Mouse (Mus musculus) thymus, postnatal 14 days (tissue): ENCODE results near the gene Msl1.

Source experiments
- DNase-seq: peaks from one replicate; pipeline ENCODE4 v3.0.0; 2021

Gene Msl1

DNA sequence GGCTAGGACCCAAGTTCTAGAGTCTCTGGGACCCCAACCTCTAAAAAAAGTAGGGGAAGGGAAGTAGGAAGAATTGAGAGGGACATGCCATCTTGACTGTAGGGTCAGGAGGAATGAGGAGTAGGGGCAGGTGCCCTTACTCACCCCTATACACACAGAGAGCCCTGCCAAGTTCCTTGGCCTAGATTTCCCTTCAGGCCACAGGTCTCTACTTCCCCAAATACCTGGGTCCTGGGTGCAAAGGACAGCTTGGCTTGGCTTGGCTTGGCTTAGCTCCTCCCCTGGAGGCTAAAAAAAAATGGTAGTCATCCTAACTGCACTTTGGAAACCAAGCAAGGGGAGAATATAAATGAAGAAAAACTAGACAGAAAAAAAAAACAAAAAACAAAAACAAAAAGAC, 30.6 kb upstream of the Msl1 start:
- DNase-seq, result no peak

DNA sequence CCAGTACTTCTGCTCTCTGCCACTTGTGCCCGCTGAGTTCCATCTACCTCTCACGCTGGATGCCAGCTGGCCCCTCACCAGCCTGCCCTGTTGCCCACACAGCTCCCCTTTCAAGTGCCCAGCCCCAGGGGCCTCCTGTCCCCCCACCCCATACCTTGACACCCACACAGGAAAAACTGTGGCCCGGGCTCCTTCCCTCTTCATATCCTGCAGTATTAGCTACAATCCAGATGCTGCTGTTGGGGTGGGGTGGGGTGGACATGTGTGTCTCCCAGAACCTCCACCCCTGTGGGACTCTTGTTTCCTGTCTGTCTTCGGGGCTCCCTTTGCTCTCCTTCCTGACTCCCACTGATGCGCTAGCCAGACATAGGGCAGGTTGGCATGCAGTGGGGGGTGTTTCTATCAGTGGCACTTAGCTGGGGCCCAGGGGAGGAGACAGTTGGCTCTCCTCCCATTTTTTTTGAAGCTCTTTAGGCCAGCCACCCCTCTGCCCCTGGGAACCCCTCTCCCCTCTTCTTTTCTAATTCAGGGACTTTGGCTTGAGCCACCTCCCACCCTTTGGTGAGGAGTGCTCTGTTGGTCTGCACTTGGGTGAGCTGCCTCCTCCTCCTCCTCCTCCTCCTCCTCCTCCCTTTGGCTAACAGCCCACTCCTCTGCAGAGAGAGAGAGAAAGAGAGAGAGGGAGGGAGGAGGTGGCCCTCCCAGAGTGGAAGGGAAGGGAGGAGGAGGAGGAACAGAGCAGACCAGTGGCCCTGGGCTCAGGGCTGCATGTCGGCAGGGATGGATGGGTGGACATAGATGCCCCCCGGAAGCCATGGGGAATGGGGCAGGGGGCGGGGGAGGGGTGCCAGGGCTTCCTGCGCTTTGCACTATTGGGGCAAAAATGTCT, 29.7 kb upstream of the Msl1 start:
- no peak for DNase-seq

DNA sequence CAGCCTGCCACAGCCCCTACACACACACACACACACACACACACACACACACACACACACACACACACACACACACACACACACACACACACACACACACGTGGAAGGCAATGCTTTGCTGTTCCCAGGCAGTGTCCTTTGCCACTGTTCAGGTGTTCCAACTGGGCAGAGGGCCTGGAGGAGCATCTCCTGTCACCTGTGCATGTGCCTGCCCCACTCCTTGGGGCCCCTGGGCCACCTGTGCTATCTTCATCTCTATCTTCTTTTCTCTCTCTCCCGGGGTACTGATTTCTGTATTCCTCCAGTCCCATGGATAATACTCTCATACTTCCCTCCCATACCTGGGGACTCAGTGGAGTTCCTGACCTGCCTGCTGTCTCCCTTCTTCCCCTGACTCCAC, 29.0 kb upstream of the Msl1 start:
- DNase-seq, result no peak

DNA sequence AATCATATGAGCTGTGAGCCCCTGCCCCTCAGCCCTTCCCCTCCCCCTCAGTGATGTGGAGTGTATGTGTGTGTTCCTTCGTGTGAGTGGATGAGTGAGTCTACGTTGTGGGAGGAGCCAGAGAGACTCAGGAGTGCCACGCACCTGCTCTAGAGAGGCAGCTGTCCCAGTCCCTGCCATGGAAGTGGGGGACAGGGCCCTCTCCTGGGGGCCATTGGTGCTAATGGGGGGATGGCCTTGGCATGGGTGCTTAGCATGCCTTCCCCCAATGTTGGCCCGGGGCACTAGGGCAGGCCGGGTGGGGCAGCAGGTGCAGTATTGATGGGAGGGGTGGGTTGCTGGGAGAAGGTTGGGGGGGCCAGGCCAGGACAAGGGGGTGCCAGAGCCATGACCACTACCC, 28.5 kb upstream of the Msl1 start:
- no peak for DNase-seq

DNA sequence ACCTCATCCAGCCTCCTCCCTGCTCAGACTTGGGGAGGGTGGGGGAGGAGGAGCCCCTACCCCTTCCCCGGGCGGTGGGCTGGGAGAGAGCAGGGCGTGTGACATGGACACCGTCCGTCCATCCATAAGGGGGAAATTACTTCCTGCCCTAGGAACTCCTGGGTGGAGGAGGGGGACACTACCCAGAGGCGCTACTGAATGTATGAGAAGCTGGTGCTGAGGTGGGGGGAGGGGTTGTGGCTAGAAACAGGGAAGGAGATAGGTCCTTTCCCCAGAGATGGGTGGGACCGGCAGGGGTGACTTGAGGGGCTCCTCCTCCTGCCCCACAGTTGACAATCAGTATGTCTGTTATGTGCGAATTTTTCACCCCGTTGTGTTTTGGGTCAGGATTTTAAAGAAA, 28.0 kb upstream of the Msl1 start:
- peak; percentile 50 for DNase-seq

DNA sequence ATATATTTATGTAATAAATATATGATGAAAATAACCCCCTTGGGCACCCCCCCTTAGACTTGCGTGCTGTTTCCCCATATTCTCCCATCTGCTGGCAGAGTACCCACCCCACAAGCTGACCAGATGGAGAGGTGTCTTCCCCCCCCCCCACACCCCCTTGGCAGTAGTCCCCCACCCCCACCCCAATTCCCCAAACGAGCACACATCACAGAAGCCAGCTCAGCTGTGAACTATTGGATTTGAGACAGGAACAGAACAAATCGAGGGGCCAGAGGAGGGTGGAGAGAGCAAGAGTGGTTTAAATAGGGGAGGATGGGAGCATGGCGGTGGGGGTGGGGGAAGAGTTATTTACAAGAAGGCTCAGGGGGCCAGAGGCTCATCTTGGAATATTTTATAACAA, 27.6 kb upstream of the Msl1 start:
- no peak for DNase-seq

DNA sequence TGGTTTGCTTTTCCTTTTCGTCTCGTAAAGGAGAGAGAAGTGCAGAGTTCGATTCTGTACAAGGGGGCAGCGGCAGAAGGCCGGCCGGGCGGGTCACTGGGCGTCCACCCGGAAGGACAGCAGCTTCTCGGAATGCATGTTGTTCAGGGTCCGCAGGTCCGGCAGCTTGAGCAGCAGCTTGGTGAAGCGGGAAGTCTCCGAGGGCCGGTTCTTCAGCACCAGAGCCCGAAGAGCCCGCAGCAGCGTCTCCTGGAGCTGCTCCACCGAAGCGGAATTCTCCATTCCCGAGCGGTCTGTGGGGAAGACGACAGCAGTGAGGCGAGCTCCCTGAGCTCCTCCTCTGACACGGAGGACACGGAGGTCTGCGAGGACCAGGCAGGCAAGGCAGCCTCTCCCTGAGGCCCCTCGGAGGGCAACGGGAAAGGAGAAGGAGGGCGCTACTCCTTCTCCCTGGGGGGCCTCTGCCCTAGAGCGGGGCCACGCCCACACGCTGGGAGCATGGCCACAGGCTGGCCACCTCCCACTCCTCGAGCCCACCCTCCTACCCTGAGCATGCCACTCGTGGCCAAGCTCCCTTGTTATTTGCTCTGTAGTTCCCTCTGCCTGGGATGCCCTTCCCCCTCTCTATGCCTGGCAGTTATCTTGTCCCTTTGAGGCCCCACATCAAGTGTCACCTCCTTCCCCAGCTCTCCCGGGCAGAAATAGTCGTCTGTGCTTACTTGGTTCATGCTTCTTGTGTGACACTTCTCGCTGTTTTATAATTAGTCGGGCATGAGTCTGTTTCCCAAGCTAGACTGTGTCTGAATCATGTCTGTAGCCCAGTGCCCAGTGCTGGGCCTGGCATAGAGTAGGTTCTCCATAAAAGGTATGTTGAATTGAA, 26.9 kb upstream of the Msl1 start:
- no peak for DNase-seq

DNA sequence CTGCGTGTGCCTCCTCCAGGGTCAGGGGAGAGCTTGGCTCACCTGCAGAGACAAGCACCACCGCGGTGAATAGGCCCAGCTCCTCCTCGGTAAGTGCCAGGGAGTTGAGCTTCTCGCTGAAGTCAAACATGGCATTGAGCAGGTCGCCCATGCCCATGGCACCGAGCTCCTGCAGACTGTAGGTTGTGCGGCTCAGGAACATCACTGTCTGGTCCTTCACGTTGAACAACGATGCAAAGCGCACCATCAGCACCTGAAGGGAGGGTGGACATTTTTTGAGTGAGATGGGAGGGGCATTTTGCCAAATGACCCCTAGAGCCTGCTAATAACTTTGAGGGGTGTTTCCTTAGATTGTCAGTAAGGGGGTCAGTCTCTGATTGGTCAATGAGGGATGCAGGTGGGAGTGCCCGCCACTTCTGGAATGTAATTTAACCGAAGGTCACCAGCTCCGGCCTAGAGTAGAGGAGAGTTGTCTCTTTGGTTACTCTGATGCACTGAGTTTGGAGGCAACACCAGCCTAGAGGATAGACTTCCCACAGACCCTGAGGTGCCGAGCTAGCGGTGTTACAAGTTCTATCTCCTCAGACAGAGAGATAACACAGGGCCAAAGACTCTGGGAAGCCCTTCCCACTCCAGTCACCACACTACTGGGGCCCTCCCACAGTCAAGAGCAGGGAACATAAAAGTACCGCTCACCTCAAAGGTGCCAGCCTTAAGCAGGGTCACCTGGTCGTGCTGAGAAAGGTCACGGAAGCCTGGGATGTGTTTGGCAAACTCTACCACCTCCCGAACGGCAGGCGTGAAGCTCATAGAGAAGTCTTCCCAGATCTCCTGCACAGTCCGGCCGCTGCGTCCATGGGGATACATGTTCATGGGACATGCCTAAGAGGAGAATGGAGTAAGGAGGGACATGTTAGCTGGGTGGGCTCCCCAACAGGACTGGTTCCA, 26.0 kb upstream of the Msl1 start:
- no peak for DNase-seq

DNA sequence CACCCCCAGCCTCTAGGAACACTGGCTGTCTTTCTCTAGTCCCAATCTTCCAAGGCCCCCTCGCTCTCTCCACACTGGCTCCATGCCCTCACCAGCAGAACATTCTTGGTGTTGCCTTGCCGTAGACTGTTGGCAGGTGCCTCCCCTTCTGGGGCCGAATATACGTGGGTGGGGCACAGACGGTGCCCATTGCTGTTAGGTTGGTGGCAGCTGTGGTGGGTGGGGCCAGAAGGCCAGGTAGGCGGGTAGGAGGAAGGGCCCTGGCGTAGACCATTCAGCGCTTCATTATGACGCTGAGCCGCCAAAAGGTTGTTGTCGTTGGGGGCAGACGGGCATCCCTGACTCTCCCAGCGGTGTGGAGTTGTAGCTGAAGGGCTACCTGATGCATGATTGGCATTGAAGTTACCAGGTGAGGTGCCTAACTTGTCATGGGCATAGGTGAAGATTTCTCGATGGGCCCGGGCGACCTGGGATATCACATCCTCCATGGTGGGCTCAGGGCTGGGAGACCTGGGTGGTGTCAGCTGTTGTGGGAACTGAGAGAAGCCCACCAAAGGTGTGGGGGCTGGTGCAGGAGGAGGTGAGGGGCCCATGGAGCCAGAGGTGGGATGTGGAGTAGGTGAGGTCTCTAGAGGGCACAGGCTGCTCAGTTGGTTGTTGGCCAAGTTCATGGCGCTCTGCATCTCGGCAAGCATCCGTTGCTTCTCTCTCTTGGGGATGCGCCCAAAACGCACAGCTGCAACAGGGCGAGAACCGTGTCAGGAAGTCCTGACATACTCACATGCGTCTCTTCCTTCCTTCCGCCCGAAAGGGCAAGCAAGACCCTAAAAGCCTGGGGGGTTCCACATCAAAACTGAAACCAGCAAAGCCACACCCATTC, 25.0 kb upstream of the Msl1 start:
- DNase-seq, result no peak

DNA sequence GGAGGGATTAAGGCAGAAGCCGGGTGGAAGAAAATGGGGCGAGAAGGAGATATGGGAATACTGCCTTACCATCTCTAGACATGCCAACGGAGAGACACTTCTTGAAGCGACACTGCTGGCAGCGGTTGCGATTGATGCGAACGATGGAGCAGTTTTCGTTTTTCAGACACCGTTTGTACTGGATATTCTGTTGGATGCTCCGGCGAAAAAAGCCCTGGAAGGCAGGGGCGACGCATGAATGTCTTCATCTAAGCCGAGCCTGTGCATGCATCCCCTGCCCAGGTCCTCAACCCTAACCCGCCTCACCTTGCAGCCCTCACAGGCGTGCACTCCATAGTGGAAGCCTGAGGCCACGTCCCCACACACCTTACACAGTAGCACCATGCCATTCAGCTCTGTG, 24.2 kb upstream of the Msl1 start:
- DNase-seq, result no peak

DNA sequence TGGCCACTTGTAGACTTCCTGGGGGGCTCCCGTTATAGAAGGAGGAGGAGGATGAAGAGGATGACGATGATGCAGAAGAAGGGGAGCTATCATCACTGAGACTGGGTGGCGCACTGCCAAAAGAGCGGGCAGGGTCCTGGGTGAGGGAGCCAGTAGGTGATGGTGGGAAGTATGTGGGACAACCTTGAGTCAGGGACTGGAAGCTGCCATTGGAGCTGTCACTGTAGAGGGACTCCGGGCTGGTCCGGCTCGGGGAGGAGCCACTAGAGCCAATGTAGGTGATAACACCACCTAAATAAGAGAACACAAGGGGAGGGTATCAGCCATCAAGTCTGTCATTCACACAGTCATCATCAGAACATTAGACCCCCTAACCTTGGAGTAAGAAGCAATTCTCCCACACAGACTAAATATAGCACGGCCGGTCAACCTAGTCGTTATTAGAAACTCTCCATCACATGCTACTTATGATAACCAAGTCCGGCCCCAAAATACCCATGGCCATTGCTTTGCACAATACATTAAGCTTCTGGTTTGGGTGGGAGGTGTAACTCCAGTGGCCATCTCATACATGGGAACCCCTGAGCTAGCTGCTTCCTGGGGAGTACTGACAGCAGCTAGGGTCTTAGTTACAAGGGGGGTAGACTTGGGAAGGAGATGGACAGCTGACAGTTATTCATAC, 23.3 kb upstream of the Msl1 start:
- DNase-seq, result no peak

DNA sequence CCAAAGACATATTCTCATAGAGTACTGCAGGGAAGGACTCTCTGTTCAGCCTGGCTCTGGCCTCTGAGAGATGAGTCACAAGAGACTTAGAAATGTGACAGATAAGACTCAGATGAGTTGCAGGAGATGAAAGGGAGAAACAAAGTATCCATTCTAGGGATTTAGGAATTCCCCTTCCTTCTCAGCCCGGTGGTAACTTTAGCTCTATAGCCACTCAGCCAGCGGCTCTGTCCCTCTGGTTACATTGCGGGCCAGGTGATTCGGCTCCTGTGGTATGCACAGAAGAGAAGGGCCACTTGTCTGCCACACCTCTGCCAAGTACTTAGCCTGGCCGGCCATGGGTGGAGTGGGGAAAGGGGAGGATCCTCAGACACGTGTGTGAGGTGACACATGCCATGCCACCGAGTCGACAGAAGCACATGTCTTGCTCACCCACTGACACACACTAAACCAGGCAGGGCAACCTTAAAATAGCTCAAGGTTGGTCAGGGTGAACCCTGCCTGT, 22.6 kb upstream of the Msl1 start:
- no peak for DNase-seq

DNA sequence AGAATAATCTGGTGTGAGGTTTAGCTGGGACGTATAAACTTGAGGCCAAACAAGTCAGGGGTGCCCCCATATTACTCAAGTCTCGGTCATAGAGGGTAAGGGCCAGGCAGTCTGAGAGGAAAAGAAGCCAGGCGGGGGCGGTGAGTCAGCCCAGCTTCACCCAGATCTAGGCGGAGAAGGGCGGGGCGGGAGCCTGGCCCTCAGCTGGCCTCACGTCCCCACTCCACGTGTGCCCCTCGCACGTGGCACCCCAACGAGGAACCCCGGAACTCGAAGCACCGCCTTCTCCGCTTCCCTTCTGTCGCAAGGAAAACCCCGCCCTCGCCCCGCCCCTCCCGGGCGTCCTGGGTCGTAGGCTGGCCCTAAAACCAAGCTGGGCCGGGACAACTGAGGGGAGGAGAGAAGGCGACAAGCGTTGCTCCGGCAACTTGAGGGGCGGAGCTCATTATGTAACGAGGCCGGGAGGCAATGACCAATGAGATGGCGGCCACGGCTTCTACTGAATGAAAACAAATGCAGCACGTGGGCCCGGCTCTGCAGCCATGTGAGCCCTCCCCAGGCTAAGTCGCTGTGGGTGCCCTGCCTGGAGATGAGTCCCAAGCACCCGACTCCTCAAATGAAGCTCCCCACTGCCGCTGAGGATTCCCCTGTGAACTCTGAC, 21.6 kb upstream of the Msl1 start:
- DNase-seq, result peak; percentile 98

DNA sequence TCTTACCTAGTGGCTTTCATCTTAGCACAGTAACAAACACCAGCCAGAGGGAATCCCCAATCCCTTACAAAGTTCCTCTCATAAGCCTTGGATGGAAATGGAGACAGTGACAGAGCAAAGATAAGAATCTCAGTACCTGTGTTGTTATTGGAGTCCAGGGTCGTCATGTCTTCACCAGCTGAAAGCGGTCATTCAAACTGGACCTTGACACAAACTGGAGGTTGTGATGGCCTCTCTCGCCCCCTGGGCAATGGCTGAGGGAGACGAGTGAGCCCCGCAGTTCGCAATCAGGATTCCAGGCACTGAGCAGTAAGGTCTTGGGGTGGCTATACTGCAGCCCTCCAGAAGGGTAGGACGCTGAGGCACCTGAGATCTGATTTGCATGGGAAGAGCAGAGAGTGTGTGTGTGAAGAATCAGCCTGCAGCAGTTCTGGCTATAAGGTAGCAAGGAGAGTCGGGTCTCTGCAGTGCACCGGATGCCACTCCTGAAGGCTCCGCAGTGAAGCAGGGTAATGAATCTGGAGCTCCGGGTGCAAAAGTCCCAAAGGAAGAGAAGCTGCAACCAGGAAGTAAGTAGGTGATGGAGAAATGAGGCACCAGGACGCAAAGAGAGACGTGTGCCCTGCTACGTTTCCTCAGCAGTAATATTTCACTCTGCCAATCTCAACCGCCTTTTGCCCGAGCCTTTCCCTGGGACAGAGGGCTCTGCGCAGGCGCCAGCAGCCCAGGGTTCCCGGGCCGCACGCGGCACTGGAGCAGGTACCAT, 20.6 kb upstream of the Msl1 start, which contains the start of gene Nr1d1:
Gene Nr1d1, minus strand, starts transcription at position 752 of the 766 bp plus-strand sequence.
- DNase-seq, result no peak

DNA sequence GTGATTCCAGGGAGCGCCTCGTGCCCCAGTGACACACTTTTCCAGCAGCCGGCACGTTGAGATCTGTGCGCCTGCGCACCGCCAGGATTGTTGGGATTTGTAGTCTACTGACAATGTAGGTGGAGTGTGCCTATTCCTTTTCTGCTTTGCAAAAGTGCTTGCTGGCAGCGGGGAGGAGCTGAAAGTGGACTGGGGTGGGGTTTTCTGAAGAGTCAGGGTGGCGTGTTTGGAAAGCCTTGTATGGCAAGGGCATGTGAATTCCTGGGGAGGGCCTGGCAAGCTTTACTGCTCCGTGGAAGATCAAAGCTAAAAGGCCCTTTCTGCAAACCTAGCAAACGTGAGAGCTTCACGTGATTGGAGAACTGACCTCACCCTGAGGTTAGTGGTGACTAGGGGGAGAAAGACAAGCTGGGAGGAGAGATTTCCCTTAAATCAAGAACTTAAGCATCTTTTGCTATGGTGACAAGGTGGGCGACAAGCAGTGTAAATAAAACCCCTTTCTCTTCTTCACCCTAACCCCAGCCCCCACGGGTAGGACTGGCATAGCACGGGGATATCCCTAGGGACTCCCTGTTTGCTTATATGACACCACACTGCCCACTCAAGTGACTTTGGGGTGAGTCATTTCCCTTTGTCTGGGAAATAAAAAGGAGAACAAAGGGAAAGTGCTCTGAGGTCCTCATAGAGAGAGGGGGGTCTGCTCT, 19.8 kb upstream of the Msl1 start:
- peak; percentile 90 for DNase-seq

DNA sequence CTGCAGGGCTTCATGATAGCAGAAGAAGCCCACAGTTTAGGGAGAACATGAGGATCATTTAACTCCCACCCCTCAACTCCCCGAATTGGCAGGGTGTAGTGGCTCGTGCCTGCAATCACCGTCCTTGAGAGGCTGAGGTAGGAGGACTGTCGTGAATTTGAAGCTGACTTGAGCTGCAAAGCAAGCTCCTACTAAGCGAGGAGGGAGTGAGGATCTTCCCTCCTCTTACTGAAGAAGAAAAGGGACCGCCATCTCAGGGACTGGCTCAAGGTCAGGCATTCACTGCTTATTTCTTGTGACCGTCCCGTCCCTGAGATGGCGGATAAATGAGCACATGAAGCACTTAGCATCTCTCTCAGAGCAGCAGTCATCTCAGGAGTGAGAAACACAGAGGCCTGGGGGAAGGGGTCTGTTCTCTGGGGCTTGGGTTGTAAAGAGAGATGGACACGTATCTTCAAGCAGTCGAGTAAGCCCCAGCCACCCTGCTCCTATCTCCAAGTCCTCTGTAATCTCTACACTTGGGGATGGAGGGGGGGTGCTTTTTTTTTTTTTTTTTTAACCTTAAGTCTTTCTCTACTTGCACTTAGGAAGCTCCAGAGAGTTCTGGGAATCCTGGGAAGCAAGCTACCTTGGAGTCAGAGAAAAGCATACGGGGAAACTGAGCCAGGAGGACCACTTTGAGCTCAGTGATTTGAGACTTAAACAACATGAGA, 19.1 kb upstream of the Msl1 start:
- DNase-seq, result no peak

DNA sequence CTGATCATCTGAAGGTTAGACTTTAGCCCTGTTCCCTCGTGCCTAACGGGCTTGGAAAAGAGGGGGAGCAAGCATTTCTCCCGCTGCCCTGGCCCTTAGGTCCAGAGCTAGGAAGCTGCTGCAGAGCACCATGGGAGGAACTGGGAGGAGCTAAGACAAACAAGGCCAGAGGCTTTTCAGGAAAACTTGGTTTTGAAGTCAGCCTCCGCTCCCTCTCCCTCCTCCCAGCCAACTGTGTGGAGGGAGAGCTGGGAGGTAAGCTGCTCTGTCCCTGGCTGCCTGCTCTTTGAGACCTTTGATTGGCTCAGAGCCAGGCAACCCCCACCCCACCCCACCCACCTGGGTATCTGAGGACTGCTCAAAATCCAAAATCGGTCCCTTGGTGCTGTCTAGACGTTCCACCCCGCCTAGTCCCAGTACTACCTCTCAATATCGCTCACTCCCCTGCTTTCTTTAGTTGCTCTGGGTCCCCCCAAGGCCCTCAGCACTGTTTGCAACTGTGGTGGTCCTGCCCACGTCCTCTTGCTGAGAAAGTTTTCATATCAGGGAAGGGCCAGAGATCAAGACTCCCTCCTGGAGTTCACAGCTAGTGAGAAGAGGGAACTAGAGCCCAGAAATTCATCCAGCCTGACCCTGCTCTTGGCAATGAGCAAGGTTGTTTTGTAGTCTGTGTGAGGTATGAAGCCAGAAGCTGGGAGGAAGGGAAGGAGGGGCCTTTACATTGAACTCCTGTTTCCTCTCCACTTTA, 18.3 kb upstream of the Msl1 start:
- no peak for DNase-seq
